Mouse (Mus musculus): ENCODE measurements around the gene Stim1.
A peak's percentile ranks its signal among the peaks of the same experiment; 100 is the strongest.

Stim1 gene

DNA sequence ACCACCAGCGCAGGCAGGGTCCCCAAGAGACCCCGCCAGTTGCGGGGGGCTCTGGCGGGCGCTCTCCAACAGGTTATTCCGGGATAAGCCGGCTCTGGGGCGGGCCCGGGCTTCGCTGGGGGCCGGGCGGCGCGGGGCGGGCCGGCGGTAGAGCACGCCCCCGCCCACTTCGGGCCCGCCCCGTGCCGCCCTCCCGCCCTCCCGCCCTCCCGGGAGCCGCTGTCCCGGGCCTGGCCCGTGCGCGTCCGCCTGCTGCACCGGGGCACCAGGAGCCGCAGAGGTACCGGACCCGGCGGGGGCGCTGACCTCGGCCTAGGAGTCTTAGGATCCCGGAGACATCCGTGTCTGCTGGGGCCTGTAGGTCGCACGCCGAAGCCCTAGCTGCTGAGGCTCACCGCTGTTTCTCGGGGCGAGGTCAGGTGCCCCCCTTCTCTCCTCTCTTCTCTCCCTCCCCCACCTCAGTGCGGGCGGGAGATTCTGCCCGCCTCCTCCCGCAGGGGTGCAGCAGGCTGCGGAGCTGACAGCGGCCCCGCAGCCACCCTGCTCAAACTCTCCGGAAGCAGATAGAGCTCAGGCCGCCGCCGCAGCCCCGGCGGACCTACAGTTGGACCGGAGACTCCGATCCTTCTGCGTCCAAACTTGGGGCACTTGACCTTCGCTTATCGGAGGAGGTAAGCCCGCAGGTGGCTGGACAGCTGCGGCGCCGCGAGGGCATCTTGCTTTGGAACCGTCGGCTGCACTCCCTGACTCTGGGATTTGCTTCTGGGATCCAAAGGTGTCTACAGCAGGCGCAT lies at the start of gene Stim1:
Stim1 (plus strand) TSS at position 206 of the 794 bp plus-strand sequence.
- DNase-seq = peak; percentile 68

DNA sequence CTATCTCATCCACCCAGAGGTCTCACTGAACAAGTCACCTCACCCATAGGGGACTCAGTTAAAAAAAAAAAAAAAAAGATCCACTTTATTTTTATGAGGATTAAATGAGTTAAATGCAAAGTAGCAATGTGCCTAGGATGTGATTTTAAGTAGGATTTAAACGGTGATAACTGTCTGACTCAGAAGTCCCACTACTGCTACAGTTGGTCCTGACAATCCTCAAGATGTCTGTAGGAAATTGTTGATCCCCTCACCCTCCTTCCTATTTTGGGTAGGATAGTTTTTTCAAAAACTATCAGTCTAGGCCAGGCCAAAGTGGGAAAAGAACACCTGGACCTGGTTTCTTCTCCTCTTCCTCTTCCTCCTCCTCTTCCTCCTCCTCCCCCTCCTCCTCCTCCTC lies 45.7 kb upstream of the Stim1 start:
- DNase-seq = no peak

DNA sequence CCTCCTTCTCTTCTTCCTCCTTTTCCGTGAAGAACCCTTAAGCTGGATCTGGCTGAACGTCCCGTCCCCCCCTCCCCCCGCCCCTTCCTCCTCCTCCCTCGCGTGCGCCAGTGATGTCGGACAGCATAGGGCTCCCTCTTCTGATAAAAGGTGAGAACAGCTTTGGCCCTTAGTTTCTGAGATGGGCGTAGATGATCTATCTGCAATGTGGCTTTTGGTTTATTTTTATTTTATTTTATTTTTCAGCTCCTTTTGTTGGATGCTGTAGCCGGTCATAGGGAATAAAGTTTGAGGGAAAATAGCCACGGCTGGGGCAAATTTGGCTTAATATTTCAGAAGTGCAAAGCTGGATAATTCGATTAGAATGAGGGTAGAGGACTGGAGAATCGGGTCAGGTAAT lies 45.3 kb upstream of the Stim1 start:
- no peak for DNase-seq

DNA sequence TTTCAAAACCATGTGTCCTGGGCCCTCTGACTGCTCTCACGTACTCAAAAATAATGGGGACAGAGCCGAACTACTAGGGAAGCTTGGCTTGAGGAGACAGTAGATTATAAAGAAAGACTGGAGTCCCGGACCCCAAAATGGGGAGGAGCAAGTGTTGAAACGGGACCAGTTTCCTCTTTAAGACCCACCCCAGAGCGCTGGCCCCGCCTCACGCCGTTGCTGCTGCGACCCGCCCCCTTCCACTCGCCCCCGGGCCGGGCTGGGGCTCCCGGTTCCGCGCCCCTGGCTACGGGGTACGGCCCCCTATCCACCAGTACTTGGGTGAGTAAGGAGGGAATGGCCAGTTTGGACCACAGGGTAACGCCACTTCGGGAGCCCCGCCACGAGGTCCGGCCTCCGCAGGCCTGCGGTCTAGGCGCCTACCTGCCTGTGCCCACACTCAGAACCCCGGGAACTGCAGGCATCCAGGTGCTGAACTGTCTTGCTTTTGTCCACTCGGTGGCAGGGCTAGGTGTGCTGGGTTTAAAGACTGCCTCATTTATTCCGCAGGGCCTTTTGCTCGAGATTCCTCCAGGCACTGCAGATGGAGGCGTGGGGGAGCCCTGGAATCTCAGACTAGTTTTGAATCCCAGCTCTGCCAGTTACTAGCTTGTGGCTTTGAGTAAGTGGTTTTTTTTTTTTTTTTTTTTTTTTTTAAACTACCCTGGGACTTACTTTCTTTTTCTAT lies 44.6 kb upstream of the Stim1 start:
- DNase-seq = peak; percentile 63

DNA sequence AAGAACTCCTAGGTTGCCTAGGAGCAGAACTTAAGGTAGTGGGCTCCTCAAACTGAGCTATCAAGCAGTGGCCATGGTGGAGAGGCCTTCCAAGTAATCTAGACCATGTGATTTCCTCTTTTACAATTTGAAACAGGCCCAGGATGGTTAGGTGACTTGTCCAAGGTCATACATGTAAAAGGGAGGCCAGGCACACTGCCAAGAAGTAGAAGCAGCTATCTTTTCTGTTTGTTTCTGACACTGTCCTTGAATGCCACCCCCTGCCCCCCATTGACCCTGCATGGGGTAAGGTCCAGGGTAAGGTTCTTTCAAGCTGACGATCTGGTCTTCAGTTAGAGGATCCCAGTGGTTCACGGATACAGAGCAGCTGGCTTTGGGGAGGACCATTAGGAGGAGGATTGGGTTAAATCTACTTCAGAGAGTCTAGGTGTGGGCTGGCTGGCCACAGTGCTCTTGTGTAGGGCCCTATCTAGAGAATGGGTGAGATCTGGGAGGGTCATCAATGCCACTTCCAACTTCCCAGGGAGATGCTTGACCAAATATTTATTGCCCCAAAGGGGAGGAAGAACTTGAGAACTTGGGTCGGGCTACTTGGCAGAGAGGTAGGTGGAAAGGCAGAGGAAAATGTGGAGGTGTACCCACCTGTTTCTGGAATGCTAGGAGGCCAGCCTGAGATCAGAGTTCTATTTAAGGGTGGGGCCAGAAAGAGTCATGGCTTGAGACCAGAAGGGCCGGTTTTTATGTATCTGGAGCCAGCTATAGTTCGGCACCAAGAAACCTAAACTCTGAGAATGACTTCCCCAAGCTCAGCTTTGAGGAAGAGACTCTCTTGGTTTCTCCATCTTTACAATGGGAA lies 43.5 kb upstream of the Stim1 start:
- no peak for DNase-seq

DNA sequence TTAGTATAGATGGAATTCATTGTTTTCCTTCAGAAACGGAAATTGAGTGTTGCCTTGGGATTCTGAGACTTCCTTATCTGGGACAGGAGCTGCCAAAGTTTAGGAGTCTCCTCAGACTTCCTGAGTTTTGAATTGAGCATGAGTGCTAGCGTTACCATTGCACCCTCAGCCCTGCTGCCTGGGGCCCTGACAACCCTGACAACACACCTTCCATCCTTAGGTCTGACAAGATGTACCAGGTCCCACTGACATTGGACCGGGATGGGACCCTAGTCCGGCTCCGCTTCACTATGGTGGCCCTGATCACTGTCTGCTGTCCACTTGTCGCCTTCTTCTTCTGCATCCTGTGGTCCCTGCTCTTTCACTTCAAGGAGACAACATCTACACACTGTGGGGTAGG lies 41.6 kb upstream of the Stim1 start:
- DNase-seq = no peak

DNA sequence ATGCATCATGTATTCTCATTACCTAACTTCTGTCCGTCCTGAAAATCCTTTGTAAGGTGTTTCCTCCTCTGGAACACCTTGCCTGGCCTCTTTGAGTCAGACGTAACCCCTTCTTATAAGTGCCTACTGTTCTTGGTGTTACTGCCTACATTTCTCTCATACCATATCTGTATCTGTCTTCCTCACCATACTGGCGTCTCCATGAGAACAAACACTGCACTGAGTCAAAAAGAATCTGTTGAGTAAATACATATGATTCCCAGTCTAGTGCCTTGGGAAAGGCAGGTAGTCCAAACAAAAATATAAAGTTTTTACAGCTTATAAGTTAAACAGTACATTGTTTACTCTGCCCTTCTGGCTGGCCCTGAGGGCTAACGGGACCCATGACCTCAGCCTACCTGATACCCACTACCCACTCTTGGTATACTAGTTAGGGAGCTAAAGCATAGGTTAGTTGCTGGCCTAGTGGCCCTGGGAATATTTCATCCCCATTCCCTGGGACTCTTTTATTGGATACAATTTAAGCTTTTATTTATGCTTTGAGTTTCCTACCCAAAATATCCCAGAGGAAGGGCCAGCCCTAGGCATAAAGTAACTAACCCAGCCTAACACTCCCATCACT lies 39.4 kb upstream of the Stim1 start:
- no peak for DNase-seq

DNA sequence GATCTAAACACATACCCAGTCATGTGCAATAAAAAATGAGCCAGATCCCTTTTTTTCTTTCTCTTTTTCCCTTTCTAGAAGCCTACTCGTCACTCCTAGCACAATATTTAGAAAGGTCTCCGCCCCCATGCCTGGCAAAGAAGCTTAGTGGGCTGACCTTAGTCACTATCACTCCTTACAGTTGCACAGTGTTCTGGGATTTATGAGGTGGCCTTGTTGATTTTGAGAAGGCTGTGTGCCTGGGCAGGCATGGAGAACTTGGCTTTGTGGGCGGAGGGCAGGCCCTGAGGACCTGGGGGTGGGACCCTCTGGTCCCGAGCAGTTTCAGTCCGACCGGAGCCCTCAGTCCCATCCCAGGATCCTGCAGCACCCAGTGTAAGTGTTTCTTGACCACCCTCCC lies 37.8 kb upstream of the Stim1 start:
- no peak for DNase-seq

DNA sequence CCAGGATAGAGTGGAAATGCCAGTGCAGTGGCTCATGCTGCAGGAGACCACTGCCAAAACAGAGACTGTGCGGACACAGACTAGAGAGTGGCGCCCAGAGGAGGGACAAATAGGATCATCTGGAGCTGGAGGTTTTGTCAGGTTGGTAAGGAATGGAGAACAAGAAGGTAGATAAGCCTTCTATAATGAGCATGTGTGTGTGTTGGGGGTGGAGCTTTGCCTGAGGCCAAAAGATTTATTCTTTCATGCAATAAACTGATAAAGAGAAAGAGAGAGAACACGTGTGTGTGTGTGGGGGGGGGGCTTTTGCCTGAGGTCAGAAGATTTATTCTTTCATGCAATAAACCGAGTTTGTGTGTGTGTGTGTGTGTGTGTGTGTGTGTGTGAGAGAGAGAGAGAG lies 34.5 kb upstream of the Stim1 start:
- no peak for DNase-seq

DNA sequence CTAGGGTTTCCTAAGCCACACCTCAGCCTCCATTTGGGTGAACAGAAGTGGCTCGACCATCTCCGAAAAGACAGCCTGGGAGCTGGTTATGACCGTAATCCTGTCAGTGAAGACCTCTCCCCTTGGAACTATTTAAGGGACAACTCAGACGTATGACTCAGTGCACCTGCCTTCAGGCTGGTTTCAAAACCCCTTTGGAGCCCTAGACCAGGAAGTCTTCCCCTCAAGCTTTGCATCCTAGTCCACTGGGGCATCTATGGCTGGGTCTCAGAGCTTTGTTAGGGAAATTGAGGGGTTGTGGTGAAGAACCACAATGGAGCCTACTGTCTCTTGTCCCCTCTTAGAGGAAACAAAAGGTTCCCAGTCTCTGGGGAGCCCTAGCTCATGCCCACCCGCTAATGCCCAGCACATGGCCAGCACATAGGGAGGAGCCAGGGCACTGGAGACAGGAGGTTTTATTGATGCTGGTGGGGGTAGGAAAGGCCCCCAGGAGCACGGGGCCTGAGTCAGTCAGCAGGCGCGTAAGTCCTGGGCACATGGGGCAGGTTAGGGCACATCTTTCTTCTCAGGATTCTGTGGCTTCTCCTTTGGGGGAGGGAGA lies 28.8 kb upstream of the Stim1 start:
- no peak for DNase-seq

DNA sequence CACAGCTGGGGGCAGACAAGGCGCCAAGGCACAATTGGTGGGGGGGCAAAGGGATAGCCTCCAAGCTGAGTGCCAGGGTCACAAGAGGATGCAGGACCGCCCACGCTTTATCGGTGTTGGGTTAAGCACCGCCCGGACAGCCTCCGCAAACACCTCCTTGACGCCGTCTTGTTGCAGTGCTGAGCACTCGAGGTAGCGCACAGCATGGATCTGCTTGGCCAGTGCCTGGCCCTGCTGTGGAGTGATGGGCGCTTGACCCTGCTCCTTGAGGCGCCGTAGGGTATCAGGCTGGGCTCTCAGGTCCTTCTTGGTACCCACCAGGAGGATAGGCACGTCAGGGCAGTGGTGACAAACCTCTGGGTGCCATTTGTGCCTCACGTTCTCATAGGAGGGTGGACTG lies 28.0 kb upstream of the Stim1 start:
- DNase-seq = no peak

DNA sequence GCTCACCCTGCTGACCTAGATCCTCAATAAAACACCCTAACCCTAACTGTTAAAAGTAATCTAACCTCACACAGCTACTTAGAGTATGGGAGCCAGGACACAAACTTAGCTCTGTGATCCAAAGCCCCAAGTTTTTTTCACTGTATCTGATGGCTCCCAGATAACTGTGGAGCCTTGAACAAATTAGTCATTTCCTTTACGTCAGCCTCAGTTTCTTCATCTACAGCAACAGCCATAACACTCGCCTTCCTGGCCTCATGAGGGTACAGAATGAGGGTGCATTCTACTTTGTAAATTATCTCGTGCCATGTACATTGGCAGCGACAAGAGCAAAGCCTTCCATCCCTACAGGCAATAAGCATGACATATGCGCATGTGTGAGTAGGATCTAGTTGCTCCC lies 25.2 kb upstream of the Stim1 start:
- no peak for DNase-seq

DNA sequence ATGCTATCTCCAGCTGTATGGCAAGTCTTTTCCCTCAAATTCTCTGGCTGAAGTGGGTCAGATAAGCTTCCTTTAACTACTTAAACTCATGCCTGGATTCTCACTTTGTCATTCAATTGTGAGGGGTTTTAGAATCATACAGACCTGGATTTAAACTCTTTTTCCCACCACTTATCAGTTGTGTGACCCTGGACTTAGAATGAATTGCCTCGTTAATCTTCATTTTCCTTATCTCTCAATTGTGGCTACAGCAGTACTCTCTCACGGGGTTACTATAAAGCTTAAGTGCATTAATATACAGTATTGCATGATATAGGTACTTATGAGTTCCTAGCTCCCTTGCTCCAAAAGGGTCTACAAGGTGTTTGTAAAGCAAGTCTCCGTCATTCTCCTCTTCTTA lies 24.7 kb upstream of the Stim1 start:
- no peak for DNase-seq

DNA sequence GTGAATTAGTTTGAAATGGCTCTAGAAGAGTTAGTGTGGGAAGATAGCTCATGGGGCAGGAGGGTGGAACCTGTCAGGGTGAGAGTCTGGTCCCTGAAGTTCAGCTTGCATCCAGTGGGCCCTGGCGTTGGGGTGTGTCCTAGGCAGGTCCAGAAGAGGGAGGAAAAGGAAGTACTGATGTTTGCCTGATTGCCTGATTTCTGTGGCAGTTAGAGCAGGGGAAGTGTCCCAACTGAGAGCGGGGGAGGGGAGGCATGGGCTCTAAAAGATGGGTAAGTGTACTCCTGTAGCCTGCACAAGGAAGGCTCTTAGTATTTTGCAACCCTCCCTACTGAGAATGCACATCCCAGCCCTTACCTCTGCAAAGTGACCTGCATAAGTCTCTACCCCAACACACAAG lies 23.7 kb upstream of the Stim1 start:
- no peak for DNase-seq

DNA sequence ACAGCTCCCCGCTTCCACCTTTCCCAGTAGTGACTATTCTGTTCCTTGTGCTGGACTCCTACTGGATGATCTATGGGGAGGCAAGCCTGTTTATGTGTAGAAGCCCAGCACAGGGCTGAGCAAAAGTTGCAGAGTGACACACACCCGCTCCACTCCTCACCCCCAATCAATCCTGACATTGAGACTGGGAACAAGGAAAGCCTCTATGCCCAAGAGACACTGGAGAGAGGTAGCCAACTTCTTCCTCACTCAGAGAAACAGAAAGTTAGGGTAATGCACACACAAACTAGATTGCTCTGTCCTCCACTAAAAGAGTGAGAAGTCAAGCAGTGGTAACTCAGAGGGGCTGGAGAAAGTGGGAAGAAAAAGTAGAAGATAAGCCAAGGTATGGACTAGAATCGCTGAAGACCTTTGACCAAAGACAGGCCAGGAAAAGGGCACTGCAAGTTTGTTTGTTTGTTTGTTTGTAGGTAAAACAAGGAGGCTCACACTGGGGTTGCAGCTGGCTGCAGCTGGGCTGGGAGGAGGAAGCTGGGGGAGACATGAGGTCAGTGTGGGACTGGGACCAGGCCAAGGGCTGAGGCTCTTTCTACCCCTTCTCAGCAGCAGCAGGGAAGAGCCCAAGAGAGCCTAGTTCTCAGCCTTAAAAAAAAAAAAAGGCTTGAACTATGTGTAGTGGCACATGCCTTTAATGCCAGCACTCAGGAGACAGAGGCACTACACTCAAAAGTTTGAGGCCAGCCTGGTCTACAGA lies 22.6 kb upstream of the Stim1 start:
- no peak for DNase-seq

DNA sequence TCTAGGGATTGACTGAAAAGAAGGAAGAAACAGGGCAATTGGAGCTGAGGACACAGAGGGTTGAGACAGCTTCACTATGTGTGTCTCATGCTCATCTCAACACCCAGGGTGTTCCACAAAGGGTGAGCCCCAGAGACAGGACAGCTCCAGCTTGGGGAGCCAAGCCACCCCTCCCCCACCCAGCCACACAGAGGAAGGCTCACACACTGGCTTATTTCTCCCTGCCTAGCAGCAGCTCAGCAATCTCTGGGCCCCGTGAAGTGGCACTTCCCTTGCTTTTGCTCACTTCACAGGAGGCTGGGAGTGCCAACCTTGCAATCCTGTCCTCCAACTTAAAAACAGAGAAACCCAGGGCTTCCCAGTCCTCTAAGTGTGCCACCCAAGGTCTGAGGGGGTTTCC lies 21.8 kb upstream of the Stim1 start:
- no peak for DNase-seq

DNA sequence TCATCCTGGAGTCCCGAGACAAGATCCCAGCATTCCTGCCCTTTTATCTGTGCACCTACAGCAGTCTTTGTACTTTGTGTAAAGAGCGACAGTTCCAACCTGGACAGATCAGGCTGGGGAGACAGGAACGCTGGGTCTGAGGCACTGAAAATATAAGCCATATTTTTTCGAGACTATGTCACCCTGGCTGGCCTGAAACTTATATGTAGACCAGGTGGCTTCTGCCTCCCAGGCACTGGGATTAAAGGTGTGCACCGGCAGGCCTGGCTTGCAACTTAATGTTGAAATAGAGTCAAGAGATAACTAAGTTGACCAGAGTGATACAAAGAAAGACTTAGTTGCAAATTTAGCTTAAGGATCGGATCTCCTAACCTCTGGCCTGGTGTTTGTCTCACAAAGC lies 21.3 kb upstream of the Stim1 start:
- DNase-seq = no peak

DNA sequence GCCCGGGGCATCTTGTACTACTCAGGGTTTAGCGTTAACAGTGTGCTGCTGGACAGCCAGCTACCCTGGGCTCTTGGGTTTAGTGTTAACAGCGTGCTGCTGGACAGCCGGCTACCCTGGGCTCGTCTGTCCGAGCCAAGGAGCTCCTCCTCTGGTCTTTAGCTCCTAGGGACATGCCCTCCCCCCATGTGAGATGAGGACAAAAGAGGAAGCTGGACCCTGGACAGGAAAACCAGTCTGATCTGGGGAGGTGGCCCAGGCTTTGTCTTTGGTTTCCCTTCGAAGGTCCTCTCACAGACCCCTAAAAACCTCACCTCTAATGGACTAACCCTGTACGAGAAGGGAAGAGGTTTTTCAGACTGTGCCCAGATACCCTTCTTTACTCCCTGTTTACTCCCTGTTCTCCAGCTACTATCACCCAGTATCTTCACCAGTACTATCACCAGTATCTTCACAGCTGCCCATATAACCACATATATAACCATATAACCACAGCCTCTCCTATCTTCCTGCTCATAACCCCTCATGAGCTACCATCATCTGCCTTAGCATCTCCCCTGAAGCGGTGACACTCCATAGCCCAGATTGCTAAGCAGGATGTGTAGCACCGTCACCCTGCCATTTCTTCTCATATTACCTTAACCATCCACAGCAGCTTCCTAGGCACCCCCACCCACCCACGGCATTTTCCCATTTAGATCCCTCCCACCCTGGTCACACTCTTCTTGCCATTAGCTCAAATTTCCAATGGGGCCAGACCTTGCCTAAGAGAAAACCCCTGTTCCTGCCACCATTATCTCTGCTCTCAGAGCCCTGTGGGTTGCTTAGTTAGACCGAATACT lies 20.4 kb upstream of the Stim1 start:
- no peak for DNase-seq

DNA sequence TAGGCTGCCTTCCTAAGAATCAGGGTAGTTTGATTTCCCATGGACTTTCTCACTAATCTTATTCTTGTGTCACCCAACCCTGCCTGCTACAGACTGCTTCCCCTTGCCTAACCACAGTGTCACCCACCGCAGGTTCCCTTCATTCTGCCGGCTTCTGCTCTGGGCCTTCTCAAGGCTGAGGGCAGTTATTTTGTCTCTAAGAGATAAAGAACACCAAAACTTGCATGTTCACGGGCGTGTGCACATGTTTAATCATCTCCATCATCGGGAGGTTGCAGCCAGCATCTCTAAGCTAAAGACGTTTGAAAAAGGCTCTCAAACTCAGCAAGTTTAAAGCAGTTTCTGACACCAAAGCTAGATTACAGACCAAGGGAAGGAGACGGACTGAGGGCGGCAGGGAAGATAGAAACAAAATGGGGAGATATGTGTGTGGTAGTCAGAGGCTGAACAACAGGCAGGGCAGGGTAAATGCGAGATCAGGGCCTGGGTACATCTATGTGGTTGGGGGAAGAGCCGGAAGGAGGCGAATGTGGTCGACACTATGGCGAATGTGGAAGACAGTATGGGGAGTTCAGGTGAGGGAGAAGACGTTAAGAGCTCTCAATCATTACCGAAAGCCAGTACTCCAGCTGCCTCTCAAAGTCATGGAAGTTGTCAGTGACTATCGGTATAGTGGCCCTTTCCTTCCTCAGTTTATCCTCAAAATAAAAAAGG lies 18.8 kb upstream of the Stim1 start:
- no peak for DNase-seq

DNA sequence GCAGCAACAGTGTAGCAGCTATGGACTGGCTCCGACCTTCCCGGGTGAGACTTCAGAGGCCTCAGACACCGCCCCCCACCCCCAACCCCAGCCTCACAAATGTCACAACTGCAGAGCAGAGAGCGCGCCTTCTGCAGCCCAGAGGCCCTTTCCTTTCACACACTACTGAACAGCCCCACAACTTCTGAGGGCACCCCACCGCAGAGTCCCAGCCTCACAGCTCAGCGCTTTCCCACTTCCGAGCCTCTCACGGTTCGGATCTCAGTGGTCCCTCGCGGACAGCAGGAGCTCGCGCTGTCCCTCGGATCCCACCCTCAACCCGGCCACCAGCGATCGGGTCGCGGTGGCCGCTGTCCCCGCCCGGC lies 18.1 kb upstream of the Stim1 start:
- DNase-seq = no peak
